Mouse (Mus musculus) kidney, postnatal 36 days (tissue): Measurements from ENCODE around the gene Ccna1.

Experiments used
- DNase-seq, 2 experiments: peaks; one replicate each; pipeline ENCODE4 v3.0.0; 2021 to 2022; ENCODE audit warnings: mixed read lengths in 2 of 2

Gene Ccna1

GRCm38 (mm10) chr3:55065738-55066665, 10.7 kb upstream of the Ccna1 start:
- DNase-seq, result no peak

- peak; percentile 62 to 88 for DNase-seq
Observed at GRCm38 (mm10) chr3:55064396-55064795, 9.1 kb upstream of the Ccna1 start.

GRCm38 (mm10) chr3:55062653-55063052, 7.4 kb upstream of the Ccna1 start:
- DNase-seq, result no peak

- DNase-seq, result no peak
Observed at GRCm38 (mm10) chr3:55056376-55056775, 1.1 kb upstream of the Ccna1 start.

- no peak for DNase-seq
Observed at GRCm38 (mm10) chr3:55055747-55056120, 433 bp upstream of the Ccna1 start.

- no peak for DNase-seq
Observed at GRCm38 (mm10) chr3:55054231-55054630, 1.1 kb downstream of the Ccna1 start.

- DNase-seq, result no peak
Observed at GRCm38 (mm10) chr3:55044601-55045370, 10.5 kb downstream of the Ccna1 start.

- no peak for DNase-seq
Observed at GRCm38 (mm10) chr3:55037608-55038007, 17.7 kb downstream of the Ccna1 start.

- peak; percentile 40 to 46 for DNase-seq
Observed at GRCm38 (mm10) chr3:55027271-55027840, 27.9 kb downstream of the Ccna1 start.

GRCm38 (mm10) chr3:55025502-55025901, 29.8 kb downstream of the Ccna1 start:
- no peak for DNase-seq

- DNase-seq, result peak in 1 of 2 experiments; percentile 2
Observed at GRCm38 (mm10) chr3:55023347-55023746, 32.0 kb downstream of the Ccna1 start.

- no peak for DNase-seq
Observed at GRCm38 (mm10) chr3:55022247-55022646, 33.1 kb downstream of the Ccna1 start.

- DNase-seq, result no peak
Observed at GRCm38 (mm10) chr3:55012536-55012935, 42.8 kb downstream of the Ccna1 start.

- DNase-seq, result peak in 1 of 2 experiments; percentile 45
Observed at GRCm38 (mm10) chr3:55011681-55012080, 43.6 kb downstream of the Ccna1 start.

GRCm38 (mm10) chr3:55008965-55009741, 46.1 kb downstream of the Ccna1 start:
- no peak for DNase-seq

GRCm38 (mm10) chr3:55004036-55004435, 51.3 kb downstream of the Ccna1 start:
- DNase-seq, result no peak

- DNase-seq, result peak in 1 of 2 experiments; percentile 2
Observed at GRCm38 (mm10) chr3:55001677-55002076, 53.6 kb downstream of the Ccna1 start.
